Mouse (Mus musculus): Measurements from ENCODE around the gene Fbxw13. TPM values are rescaled to one million over a fixed set of nuclear protein-coding genes. Genes with fewer than 3 reads are reported as not detected.
"Not testable (repeated sequence)": the region's sequence is repeated elsewhere in the genome, so short reads cannot be mapped to it uniquely, and the experiment has no call there.

Gene Fbxw13
- total RNA-seq (2021) = not detected

GRCm38 (mm10) chr9:109195875-109196274 is at the start of gene Fbxw13:
Gene Fbxw13 (minus strand): TSS chr9:109195975.
- not testable (repeated sequence) for DNase-seq

GRCm38 (mm10) chr9:109234654-109235053 is 38.9 kb upstream of the Fbxw13 start, which contains the start of gene Fbxw20:
Gene Fbxw20 (minus strand): TSS chr9:109234754.
- no peak for DNase-seq

GRCm38 (mm10) chr9:109218449-109218848 is 22.7 kb upstream of the Fbxw13 start:
- DNase-seq = no peak

- DNase-seq = not testable (repeated sequence)
These were observed 5.6 kb upstream of the Fbxw13 start for GRCm38 (mm10) chr9:109201347-109201746.

GRCm38 (mm10) chr9:109200349-109200748 is 4.6 kb upstream of the Fbxw13 start:
- no peak for DNase-seq

GRCm38 (mm10) chr9:109199353-109199752 is 3.6 kb upstream of the Fbxw13 start:
- DNase-seq = no peak

GRCm38 (mm10) chr9:109177208-109177607 is 18.6 kb downstream of the Fbxw13 start:
- DNase-seq = no peak

GRCm38 (mm10) chr9:109176301-109176700 is 19.5 kb downstream of the Fbxw13 start:
- no peak for DNase-seq

GRCm38 (mm10) chr9:109167316-109167715 is 28.5 kb downstream of the Fbxw13 start:
- DNase-seq = no peak

- DNase-seq = no peak
These were observed 33.8 kb downstream of the Fbxw13 start, which contains the start of gene Fbxw21 for GRCm38 (mm10) chr9:109161941-109162340. Gene Fbxw21 (minus strand): TSS chr9:109162041.

- not testable (repeated sequence) for DNase-seq
These were observed 55.4 kb downstream of the Fbxw13 start for GRCm38 (mm10) chr9:109140414-109140813.

- DNase-seq = no peak
These were observed 65.7 kb downstream of the Fbxw13 start for GRCm38 (mm10) chr9:109130076-109130475.

Other genes with a start within 250 kb of the Fbxw13 start
- gene Col7a1, start 242.4 kb downstream of the Fbxw13 start, total RNA-seq (2021) = 1 to 10 TPM; 2.8 to 5.0 TPM
- gene Ucn2, start 210.0 kb downstream of the Fbxw13 start, total RNA-seq (2021) = under 1 TPM; 0.33 to 0.40 TPM
- 10 to 100 TPM; 10.2 to 15.4 TPM for gene Pfkfb4, start 204.2 kb downstream of the Fbxw13 start, total RNA-seq (2021)
- 10 to 100 TPM; 40.4 to 48.9 TPM for gene Shisa5, start 157.4 kb downstream of the Fbxw13 start, total RNA-seq (2021)
- 10 to 100 TPM; 15.6 to 17.2 TPM for gene Trex1, start 136.2 kb downstream of the Fbxw13 start, total RNA-seq (2021)
- gene Atrip, start 121.9 kb downstream of the Fbxw13 start, total RNA-seq (2021) = 10 to 100 TPM; 28.1 to 31.0 TPM
- gene Ccdc51, start 113.5 kb downstream of the Fbxw13 start, total RNA-seq (2021) = 1 to 10 TPM; 8.5 to 9.1 TPM
- gene Tma7, start 113.4 kb downstream of the Fbxw13 start, total RNA-seq (2021) = 100 to 1,000 TPM; 303 to 338 TPM
- gene Plxnb1, start 100.6 kb downstream of the Fbxw13 start, total RNA-seq (2021) = 10 to 100 TPM; 79.7 to 88.6 TPM
- not detected for gene Fbxw21, start 33.9 kb downstream of the Fbxw13 start, total RNA-seq (2021)
- gene Fbxw20, start 38.8 kb upstream of the Fbxw13 start, total RNA-seq (2021) = not detected
- gene Fbxw14, start 91.7 kb upstream of the Fbxw13 start, total RNA-seq (2021) = not detected
- gene Fbxw28, start 143.7 kb upstream of the Fbxw13 start, total RNA-seq (2021) = not detected
- gene Fbxw22, start 208.3 kb upstream of the Fbxw13 start, total RNA-seq (2021) = not detected